Mouse (Mus musculus) heart, adult 18-20 months (tissue): ENCODE measurements around the gene Cacna2d4. TPM values are rescaled to one million over a fixed set of nuclear protein-coding genes. Genes with fewer than 3 reads are reported as not detected.
"Not testable (repeated sequence)": the region's sequence is repeated elsewhere in the genome, so short reads cannot be mapped to it uniquely, and the experiment has no call there.

Experiments used
- DNase-seq, 2 experiments: peaks; one replicate each; pipeline ENCODE4 v3.0.0; 2021 to 2022; ENCODE audit warnings: mixed read lengths in 1 of 2
- long read RNA-seq, 2 experiments: library from polyadenylated mRNA; stranded (forward); transcript quantifications; one replicate each; pipeline ENCODE4 v2.0.0; 2021
- total RNA-seq, 2 experiments: library from RNA; stranded (reverse); gene quantifications; 2 replicates each; pipeline ENCODE4 v1.2.3; 2021

Gene Cacna2d4
- total RNA-seq: not detected
- long read RNA-seq, experiment 1: 0 reads
- long read RNA-seq, experiment 2: 0 reads

- no peak for DNase-seq
Measured at GRCm38 (mm10) chr6:119236241-119236640, at the start of gene Cacna2d4. TSS of gene Cacna2d4 (plus strand) at chr6:119236526.

- no peak for DNase-seq
Measured at GRCm38 (mm10) chr6:119186658-119187057, 49.7 kb upstream of the Cacna2d4 start.

GRCm38 (mm10) chr6:119187631-119188030, 48.7 kb upstream of the Cacna2d4 start:
- no peak for DNase-seq

- no peak for DNase-seq
Measured at GRCm38 (mm10) chr6:119191478-119191877, 44.8 kb upstream of the Cacna2d4 start.

DNA sequence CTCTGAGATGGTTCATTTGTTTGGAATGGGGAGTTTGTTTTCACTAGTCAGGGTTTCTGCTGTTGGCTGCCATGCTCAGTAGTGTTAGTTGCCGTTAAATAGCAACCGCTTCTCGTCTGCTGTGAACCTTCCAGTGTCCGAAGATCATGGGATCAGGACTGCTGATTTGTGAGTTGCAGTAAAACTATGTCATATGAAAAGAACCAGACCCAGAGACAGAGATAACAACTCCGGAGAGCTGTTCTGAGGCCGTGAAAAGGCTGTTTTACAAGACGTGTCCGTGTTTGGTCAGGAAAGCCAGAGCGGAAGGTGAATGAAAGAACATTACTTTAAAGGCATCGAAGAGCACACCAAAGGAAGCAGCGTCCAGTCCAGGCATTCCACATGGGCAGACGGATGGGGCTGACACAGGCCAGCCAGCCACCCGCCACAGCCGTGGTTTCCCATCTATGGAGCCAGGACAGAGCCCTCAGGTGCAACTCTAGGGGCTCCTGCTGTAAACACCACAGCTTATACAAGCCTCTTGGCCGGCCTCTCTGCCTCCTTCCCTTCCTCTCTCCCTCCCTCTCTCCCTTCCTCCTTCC, 42.7 kb upstream of the Cacna2d4 start:
- peak; percentile 52 to 54 for DNase-seq

- no peak for DNase-seq
Measured at GRCm38 (mm10) chr6:119194161-119194560, 42.2 kb upstream of the Cacna2d4 start.

DNA sequence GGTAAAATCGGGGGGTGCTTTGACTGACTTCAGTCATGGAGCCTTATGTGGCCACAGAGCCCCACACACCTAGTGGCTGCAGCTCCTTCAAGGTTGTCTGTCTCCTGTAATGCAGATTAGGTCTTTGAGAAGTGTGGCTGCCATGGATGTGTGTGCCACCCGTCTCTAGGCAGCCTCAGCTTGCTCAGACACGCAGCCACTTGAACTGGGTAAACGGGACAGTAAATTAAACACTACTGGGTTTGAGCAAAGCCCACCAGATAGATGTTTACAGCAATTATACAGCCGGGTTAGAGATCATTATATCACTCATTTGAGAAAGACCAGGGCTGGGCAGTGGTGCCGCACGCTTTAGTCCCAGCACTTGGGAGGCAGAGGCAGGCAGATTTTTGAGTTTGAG, 41.7 kb upstream of the Cacna2d4 start:
- no peak for DNase-seq

GRCm38 (mm10) chr6:119196382-119197305, 39.7 kb upstream of the Cacna2d4 start, which contains the start of gene Cacna1c:
TSS of gene Cacna1c (minus strand) at chr6:119196418.
- DNase-seq: peak; percentile 78 to 87

DNA sequence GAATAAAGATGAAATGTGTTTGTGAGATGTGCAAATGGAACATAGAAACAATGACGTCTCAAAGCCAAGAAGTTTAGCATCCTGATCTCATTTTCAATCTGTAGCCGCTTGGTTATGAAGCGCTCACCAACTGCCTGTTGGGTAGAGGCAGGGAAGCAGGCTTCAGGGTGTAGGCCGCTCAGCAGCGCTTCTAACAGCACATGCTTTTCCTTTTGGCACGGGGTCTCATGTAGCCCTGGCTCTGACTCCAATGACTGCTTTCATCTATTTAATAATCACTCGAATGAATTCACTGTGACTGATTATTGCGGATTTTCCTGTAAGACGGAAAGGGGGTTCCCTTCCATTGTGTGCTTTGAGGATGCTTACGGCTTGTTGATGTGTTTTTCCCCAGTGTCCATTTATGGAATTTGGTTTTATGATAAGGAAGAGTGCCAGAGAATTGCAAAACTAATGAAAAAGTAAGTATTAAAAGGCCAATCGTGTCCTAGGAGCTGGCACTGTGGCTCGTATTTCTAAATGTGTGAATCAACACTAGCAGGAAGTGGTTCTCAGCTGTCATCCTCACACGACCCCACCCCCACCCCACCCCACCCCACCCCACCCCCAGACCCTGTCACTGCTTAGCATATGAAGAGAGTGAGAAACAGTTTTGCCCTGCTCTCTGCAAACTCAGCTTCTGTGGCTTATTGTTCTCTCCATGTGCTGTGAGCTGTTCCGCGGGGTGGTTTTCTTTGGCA, 37.6 kb upstream of the Cacna2d4 start:
- peak in 1 of 2 experiments; percentile 38 for DNase-seq

- DNase-seq: no peak
Measured at GRCm38 (mm10) chr6:119199274-119199879, 36.9 kb upstream of the Cacna2d4 start.

DNA sequence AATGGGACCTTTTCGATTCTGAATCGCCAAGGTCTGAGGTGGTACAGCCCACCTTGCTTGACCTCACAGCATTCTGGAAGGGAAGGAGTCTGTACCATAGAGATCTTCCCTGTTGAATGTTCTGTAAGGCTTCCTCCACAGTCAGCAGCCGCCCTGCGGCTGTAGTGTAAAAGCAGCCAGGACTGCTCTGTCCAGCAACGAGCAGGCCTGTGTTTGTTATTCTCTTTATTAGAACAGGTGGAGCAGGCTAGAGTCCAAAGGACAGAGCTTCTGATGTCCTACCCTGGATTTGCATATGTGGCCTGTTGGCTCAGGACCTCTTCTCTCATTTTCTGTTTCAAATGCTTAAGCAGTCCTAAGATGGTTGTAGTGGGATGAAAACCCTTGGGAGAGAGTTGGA, 36.0 kb upstream of the Cacna2d4 start:
- DNase-seq: peak in 1 of 2 experiments; percentile 8

- DNase-seq: no peak
Measured at GRCm38 (mm10) chr6:119201575-119201974, 34.8 kb upstream of the Cacna2d4 start.

- no peak for DNase-seq
Measured at GRCm38 (mm10) chr6:119204286-119204685, 32.0 kb upstream of the Cacna2d4 start.

DNA sequence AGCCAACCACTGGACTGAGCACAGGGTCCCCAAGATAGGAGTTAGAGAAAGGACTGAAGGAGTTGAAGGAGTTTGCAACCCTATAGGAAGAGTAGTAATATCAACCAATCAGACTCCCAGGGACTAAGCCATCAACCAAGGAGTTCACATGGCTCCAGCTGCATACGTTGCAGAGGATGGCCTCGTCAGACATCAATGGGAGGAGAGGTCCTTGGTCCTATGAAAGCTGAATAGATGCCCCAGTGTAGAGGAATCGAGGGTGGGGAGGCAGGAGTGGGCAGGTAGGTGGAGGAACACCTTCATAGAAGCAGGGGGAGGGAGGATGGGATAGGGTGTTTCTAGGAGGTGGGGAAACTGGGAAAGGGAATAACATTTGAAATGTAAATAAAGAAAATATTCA, 31.4 kb upstream of the Cacna2d4 start:
- DNase-seq: no peak

DNA sequence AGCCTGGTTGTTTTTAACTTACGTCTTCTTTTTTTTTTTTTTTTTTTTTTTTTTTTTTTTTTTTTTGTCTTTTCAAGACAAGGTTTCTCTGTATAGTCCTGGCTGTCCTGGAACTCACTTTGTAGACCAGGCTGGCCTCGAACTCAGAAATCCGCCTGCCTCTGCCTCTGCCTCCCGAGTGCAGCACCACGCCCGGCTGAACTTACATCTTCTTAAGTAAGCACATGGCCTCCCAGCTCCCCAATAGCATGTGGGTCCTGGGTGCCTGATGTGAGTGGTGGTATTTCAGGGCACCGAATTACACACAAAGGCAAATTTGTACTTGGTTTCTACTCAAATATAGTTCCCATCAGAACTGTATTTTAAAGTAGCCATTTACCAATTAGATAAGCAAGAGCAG, 30.3 kb upstream of the Cacna2d4 start:
- DNase-seq: not testable (repeated sequence)

- no peak for DNase-seq
Measured at GRCm38 (mm10) chr6:119213375-119213774, 23.0 kb upstream of the Cacna2d4 start.

DNA sequence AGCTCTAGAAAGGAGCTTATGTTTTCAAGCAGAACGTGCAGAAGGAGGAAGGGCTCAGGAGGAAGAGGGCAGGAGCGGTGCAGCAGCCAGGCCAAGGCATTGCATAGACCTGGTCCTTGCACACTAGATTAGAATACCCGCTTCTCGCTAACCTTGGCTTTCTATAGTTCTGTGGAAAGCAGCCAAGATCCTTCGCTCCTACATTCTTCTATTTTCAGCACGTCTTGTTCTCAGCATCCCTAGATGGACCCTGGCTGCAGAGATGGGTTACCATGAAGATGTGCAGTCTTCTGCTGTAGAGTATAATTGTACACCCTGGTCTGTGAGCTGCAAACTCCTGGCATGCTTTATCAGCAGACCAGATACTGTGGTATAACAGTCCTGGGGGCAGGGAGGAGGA, 22.1 kb upstream of the Cacna2d4 start:
- no peak for DNase-seq

- DNase-seq: no peak
Measured at GRCm38 (mm10) chr6:119215040-119215613, 21.2 kb upstream of the Cacna2d4 start.

DNA sequence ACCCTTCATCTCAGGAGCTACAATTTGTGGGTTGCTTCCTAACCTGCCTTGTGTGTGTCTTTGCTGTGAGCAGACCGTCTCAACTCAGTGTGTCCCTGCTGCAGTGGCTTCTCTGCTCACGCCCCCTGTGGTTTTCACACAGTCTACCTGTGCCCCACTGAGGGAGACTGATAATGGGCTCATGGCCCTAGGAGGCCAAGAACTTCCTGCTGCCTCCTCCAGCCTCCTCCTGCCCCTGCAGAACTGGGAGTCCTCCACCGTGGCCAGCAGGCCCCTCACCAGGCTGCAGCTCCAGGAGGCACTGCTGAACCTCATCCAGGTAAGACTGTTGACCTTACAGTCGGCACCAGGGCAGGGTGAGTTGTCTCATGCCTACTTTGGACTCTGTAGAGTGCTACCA, 18.7 kb upstream of the Cacna2d4 start:
- no peak for DNase-seq

- no peak for DNase-seq
Measured at GRCm38 (mm10) chr6:119218591-119218990, 17.7 kb upstream of the Cacna2d4 start.

GRCm38 (mm10) chr6:119219237-119219870, 17.0 kb upstream of the Cacna2d4 start:
- no peak for DNase-seq
